Mouse (Mus musculus) testis, adult 2 months (tissue): ENCODE data around the gene M1ap. TPM values are rescaled to one million over a fixed set of nuclear protein-coding genes. Genes with fewer than 3 reads are reported as not detected.

Experiments used
- H3K27ac ChIP-seq: fragments of 200-500 bp; 2 replicates; pipeline ENCODE4 v1.5.1; 2012; ENCODE audit warnings: low read depth, low read length; ENCODE audit not compliant: control insufficient read depth, insufficient read depth
- H3K27me3 ChIP-seq: fragments of 200-500 bp; 2 replicates; pipeline ENCODE4 v1.6.1; 2012; ENCODE audit warnings: mild to moderate bottlenecking, low read length, moderate library complexity; ENCODE audit not compliant: control insufficient read depth, insufficient read depth
- H3K36me3 ChIP-seq: fragments of 200-500 bp; 2 replicates; pipeline ENCODE4 v1.6.1; 2012; ENCODE audit warnings: mild to moderate bottlenecking, low read length; ENCODE audit not compliant: control insufficient read depth, insufficient read depth
- H3K4me1 ChIP-seq: fragments of 200-500 bp; 2 replicates; pipeline ENCODE4 v1.6.1; 2012; ENCODE audit warnings: low read length; ENCODE audit not compliant: control insufficient read depth, insufficient read depth
- H3K4me3 ChIP-seq: fragments of 200-500 bp; 2 replicates; pipeline ENCODE4 v1.5.1; 2012; ENCODE audit warnings: low read depth, mild to moderate bottlenecking, low read length, moderate library complexity, mixed read lengths; ENCODE audit not compliant: control insufficient read depth
- CTCF ChIP-seq: fragments of 200-500 bp; IDR thresholded peaks from 2 replicates; pipeline ENCODE4 v1.5.1; 2012; ENCODE audit warnings: low read depth, mild to moderate bottlenecking, inconsistent platforms, low read length, moderate library complexity; ENCODE audit not compliant: control insufficient read depth, insufficient read depth, insufficient replicate concordance
- POLR2A ChIP-seq: fragments of 200-500 bp; IDR thresholded peaks from 2 replicates; pipeline ENCODE4 v1.6.1; 2012; ENCODE audit warnings: low read depth, mild to moderate bottlenecking, inconsistent platforms, low read length, moderate library complexity; ENCODE audit not compliant: control insufficient read depth
- polyA plus RNA-seq: library from polyadenylated mRNA; depleted of rRNA; stranded (reverse); fragments of >200 nt; gene quantifications from 2 replicates; pipeline ENCODE4 v1.2.3, GENCODE M21; 2012

M1ap gene
- polyA plus RNA-seq, 1 experiment, result 141 TPM

DNA sequence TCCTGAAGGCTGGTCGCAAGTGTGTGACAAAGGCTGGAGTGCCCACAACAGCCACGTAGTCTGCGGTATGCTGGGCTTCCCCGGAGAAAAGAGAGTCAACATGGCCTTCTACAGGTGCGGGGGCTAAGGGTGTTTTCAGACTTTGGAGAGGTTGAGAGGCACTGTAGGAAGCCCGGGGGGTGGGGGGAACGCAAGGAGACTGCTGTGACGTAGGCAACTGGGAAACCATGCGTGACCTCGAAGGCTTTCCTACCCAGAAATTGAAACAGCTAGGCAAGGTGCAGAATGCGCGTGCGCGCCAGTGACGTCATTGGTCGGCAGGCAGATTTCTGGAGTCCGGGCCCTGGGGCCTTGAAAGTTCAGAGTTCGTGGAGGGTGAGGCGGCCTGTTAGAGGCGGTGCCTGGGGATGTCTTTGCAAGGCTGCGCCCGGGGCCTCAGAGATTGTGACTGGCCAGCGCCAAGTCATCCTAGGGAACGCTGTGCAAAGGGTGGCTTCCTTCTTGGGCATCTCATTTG, 91.9 kb downstream of the M1ap start:
- Histone ChIP-seq H3K27me3 (no peaks in the 10 kb centered on the region), H3K4me1 (peaks cover 14% of the 10 kb centered on the region), H3K36me3 (no peaks in the 10 kb centered on the region), H3K4me3 (peak overlapping the region; percentile 74), H3K27ac (no peak overlapping the region)
- TF ChIP-seq POLR2A, result no peak
- TF ChIP-seq CTCF, result no peak

DNA sequence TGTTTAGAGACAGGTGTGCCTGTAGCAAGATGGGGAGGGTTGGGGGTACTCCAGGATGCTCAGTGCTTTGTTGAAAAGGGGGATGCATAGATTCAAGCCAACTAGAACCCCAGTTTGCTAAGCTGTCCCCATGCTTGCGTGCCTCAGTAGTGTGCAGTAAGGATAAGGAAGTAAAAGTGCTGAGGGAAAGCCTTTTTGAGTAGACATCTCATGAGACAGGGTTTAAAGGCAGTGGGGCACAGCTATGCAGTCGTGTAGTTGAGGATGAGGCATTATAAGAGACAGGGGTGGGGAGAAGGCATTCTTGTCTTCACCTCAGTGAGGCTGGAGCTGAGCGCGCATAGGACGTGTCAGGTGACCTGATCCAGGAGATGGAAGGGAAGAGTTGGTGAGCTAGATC, 93.9 kb downstream of the M1ap start:
- TF ChIP-seq POLR2A (no peak), CTCF (no peak)
- Histone ChIP-seq H3K4me1 (peaks cover 12% of the 10 kb centered on the region), H3K27me3 (no peaks in the 10 kb centered on the region), H3K27ac (no peak overlapping the region), H3K4me3 (no peak overlapping the region), H3K36me3 (no peaks in the 10 kb centered on the region)

DNA sequence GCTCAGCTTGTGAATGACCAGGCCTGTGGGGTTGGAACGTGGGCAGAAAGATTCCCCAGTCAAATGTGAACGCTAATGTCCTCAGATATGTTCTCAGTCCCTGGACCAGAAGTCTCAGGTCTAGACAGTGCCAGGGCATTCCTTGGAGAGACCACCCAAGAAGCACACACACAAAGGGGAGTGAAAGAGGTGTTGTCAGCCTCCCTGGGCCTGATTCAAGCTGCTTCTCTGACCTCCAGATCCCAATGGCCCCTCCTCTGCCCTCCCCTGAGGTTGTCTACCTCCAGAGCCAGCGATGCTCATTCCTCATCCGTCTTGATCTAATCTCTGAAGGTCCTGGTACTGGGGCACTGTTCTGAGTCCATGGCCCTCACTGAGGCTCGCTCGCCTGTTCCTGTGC, 96.9 kb downstream of the M1ap start:
- Histone ChIP-seq H3K4me3 (no peak overlapping the region), H3K27me3 (no peaks in the 10 kb centered on the region), H3K4me1 (peaks cover 6% of the 10 kb centered on the region), H3K27ac (peak overlapping the region; percentile 26; the same call in 1 of the 2 replicates), H3K36me3 (no peaks in the 10 kb centered on the region)
- TF ChIP-seq POLR2A (no peak), CTCF (no peak)

DNA sequence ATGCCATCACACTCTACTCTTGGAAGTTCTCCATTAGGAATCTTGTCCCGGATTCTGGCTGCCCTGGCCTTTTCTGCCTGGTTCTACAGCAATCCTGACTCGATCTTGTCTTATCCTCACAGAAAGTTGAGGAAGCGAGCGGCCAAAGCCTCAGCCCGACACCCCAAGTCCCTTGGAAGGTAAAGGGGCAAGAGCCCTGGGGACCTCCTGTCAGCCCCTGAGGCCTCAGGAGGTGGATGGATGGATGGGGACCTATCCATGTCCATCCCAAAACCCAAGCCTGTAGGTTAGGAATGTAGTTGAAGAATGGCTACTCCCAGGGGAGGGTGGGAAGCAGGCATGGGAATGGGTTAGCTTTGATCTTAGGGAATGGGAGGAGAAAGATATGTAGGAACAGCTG, 97.3 kb downstream of the M1ap start:
- Histone ChIP-seq H3K4me1 (peaks cover 3% of the 10 kb centered on the region), H3K4me3 (no peak overlapping the region), H3K27me3 (no peaks in the 10 kb centered on the region), H3K36me3 (no peaks in the 10 kb centered on the region), H3K27ac (no peak overlapping the region; the same call in 1 of the 2 replicates)
- TF ChIP-seq CTCF (no peak), POLR2A (no peak)

DNA sequence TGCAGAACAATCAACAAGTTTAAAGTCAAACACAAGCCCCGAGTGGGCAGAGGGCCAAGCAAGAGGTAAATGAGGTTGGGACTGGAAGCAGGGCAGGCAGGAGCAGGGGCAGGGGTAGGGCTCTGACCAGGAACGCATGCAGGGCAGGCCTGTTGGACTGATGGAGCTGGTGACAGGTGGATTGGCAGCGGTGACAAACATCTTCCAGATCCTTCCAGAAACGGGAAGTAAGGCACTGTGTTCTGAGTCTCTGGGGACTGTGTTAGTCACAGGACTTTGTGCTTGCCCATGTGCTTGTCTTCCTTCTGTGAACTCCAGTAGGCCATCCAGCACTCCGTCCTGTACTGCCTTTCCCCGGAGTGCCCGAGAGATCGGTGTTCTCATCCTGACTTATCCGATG, 98.0 kb downstream of the M1ap start:
- Histone ChIP-seq H3K4me3 (no peak overlapping the region), H3K27me3 (no peaks in the 10 kb centered on the region), H3K36me3 (no peaks in the 10 kb centered on the region), H3K27ac (no peak overlapping the region), H3K4me1 (peaks cover 3% of the 10 kb centered on the region)
- TF ChIP-seq CTCF (no peak), POLR2A (no peak)

DNA sequence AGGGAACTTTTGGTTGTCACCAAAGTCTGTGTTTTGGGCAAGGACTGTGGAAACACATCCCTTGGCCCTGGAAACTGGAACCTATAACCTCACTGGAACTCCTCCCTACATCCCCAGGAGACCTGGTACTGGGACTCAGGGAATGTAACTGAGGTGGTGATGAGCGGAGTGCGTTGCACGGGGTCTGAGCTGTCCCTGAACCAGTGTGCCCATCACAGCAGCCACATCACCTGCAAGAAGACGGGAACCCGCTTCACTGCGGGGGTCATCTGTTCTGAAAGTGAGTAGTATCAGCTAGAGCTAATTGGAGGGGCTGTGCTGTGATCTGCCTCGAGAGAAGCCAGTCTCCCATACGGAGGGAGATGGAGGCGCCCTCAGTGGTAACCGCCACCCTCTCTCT, 102.7 kb downstream of the M1ap start:
- no peaks in the 10 kb centered on the region for H3K36me3 ChIP-seq
- no peaks in the 10 kb centered on the region for H3K27me3 ChIP-seq
- TF ChIP-seq CTCF, result no peak
- no peak for TF ChIP-seq POLR2A
- no peak overlapping the region for H3K27ac ChIP-seq
- no peak overlapping the region for H3K4me3 ChIP-seq
- peaks cover 10% of the 10 kb centered on the region for H3K4me1 ChIP-seq

DNA sequence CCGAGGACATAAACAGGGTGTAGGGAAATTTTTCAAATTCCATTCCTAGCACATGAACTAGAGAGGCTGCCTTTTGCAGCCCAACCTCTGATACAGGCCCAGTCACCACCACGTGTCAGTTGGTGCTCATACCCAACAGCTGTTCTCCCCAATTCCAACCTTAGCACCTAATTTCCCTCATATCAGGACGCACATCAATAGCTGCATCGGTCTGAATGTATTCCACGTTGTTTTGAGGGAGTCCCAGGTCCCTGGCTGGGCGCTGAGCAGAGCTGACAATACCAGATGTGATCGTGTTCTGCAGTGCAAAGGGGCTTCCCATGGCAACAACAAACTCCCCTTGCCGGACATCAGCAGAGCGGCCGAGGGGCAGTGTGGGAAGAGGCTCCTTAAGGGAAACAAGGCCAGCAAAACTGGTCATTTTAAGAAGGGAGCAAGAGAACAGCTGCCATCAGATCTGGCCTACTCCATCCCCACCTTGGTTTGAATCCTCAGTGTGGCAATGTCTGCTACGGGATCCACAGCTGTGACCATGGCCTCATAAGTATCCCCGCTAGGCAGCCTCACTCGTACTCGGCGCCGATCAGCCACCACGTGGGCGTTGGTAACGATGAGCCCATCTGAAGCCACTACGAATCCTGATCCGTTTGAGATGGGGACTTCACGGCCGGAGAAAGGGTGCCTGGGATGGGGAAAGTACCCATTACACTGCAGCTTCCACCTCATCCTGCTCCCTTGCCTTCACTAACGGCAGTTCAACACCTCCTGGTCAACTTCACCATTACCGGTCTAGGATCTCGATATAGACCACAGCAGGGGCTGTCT, 106.6 kb downstream of the M1ap start:
- TF ChIP-seq POLR2A (0 out of 2 replicates have a peak, but pooled peaks have one; percentile 15), CTCF (no peak)
- peak overlapping the region; percentile 87 for H3K4me3 ChIP-seq
- no peaks in the 10 kb centered on the region for H3K36me3 ChIP-seq
- peak overlapping the region; percentile 86 for H3K27ac ChIP-seq
- no peaks in the 10 kb centered on the region for H3K27me3 ChIP-seq
- H3K4me1 ChIP-seq, result peaks cover 12% of the 10 kb centered on the region
